Mouse (Mus musculus): ENCODE results near the gene Esr1. TPM values are rescaled to one million over a fixed set of nuclear protein-coding genes. Genes with fewer than 3 reads are reported as not detected.

Esr1 gene
- polyA plus RNA-seq, 1 experiment: 3.6 TPM

DNA sequence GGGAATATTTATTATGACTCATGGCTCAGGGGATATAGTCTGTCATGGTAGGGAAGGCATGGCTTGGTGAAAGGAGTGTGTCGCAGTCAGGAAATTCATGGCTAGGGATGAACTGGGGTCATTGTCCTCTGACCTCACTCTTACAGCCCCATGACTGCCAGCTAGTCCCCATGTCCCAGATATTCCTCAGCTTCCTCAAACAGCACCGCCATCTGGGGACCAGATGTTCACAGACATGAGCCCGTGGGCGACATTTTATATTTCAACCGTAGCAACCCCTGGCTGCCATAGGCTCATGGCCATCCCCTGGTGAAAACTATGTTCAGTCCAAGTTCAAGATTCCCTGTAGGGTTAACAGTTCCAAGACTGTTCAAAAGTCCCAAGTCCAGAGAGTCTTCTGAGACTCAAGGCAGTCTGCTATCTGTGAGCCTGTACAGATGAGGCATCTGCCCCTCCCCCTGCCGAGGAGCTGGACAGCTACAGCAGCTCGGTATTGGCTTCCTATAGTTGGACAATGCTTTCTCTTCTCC is 83.0 kb downstream of the Esr1 start:
- no peak for TF ChIP-seq POLR2A (IDR thresholded peaks at IDR 0.05; ENCODE audit: control insufficient read depth, low read depth, low read length)
- TF ChIP-seq CTCF (IDR thresholded peaks at IDR 0.05; ENCODE audit: control insufficient read depth, insufficient read depth, insufficient replicate concordance, low read depth, low read length): no peak
- H3K4me3 ChIP-seq (ENCODE audit: control insufficient read depth, low read depth, low read length): no peak overlapping the region
- H3K27ac ChIP-seq (ENCODE audit: control insufficient read depth, insufficient read depth, low read depth, low read length): no peak overlapping the region
- no peaks in the 10 kb centered on the region for H3K27me3 ChIP-seq (ENCODE audit: control insufficient read depth, insufficient read depth, low read length)
- H3K36me3 ChIP-seq (ENCODE audit: control insufficient read depth, insufficient read depth, low read length): no peaks in the 10 kb centered on the region
- no peaks in the 10 kb centered on the region for H3K4me1 ChIP-seq (ENCODE audit: control insufficient read depth, insufficient read depth, low read length)

GRCm38 (mm10) chr10:4709915-4710314 is 98.5 kb downstream of the Esr1 start:
- Histone ChIP-seq H3K4me3 (ENCODE audit: control insufficient read depth, low read depth, low read length) (peak overlapping the region; percentile 20; the same call in 1 of the 2 replicates), H3K36me3 (ENCODE audit: control insufficient read depth, insufficient read depth, low read length) (no peaks in the 10 kb centered on the region), H3K4me1 (ENCODE audit: control insufficient read depth, insufficient read depth, low read length) (peaks cover 18% of the 10 kb centered on the region), H3K27ac (ENCODE audit: control insufficient read depth, insufficient read depth, low read depth, low read length) (peak overlapping the region; percentile 12; the same call in 1 of the 2 replicates), H3K27me3 (ENCODE audit: control insufficient read depth, insufficient read depth, low read length) (peaks cover 11% of the 10 kb centered on the region; the same call in 1 of the 2 replicates)
- TF ChIP-seq POLR2A (IDR thresholded peaks at IDR 0.05; ENCODE audit: control insufficient read depth, low read depth, low read length) (no peak), CTCF (IDR thresholded peaks at IDR 0.05; ENCODE audit: control insufficient read depth, insufficient read depth, insufficient replicate concordance, low read depth, low read length) (no peak)

DNA sequence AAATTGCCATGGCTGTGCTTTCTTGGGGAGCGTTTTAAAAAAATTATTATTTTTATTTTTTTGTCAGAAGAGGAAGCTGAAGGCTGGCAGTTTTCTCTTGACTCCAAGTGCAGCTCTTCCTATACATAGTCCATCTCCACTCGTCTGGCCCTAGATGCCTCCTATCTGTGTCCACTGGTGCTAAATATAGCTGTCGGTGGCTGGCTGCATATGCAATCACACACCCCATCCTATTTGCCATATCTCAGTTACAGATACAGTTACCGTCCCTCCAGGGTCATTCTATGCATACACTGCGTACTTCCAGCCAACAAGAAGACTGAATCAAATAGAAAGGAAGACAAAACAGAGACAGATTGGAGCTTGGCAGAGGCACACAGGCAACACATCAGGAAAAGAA is 100.0 kb downstream of the Esr1 start:
- no peak for TF ChIP-seq POLR2A (IDR thresholded peaks at IDR 0.05; ENCODE audit: control insufficient read depth, low read depth, low read length)
- no peaks in the 10 kb centered on the region for H3K36me3 ChIP-seq (ENCODE audit: control insufficient read depth, insufficient read depth, low read length)
- no peak overlapping the region for H3K4me3 ChIP-seq (ENCODE audit: control insufficient read depth, low read depth, low read length)
- peaks cover 18% of the 10 kb centered on the region for H3K4me1 ChIP-seq (ENCODE audit: control insufficient read depth, insufficient read depth, low read length)
- H3K27me3 ChIP-seq (ENCODE audit: control insufficient read depth, insufficient read depth, low read length): peaks cover 11% of the 10 kb centered on the region; the same call in 1 of the 2 replicates
- no peak overlapping the region for H3K27ac ChIP-seq (ENCODE audit: control insufficient read depth, insufficient read depth, low read depth, low read length)

DNA sequence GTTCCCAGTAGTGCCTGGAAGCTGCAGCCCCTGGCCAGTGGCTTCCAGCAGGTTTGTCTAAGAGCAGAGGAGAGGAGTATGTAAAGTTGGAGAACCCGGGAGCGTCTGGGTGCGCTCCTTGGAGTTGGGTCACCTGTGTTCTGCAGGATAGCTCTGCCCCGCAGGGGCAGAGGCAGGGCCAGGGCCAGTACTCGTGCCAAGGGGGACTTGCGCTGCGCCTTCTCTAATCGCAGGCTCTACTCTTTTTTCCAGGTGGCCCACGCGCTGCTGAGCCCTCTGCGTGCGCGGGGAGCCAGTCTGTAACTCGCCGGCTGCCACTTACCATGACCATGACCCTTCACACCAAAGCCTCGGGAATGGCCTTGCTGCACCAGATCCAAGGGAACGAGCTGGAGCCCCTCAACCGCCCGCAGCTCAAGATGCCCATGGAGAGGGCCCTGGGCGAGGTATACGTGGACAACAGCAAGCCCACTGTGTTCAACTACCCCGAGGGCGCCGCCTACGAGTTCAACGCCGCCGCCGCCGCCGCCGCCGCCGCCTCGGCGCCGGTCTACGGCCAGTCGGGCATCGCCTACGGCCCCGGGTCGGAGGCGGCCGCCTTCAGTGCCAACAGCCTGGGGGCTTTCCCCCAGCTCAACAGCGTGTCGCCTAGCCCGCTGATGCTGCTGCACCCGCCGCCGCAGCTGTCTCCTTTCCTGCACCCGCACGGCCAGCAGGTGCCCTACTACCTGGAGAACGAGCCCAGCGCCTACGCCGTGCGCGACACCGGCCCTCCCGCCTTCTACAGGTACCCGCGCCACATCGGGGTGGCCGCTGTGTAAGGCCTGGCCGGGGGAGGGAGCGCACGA is 100.9 kb downstream of the Esr1 start:
- Histone ChIP-seq H3K27me3 (ENCODE audit: control insufficient read depth, insufficient read depth, low read length) (peaks cover 11% of the 10 kb centered on the region; the same call in 1 of the 2 replicates), H3K4me3 (ENCODE audit: control insufficient read depth, low read depth, low read length) (peak overlapping the region; percentile 67), H3K36me3 (ENCODE audit: control insufficient read depth, insufficient read depth, low read length) (no peaks in the 10 kb centered on the region), H3K4me1 (ENCODE audit: control insufficient read depth, insufficient read depth, low read length) (peaks cover 18% of the 10 kb centered on the region), H3K27ac (ENCODE audit: control insufficient read depth, insufficient read depth, low read depth, low read length) (peak overlapping the region; percentile 36)
- TF ChIP-seq CTCF (IDR thresholded peaks at IDR 0.05; ENCODE audit: control insufficient read depth, insufficient read depth, insufficient replicate concordance, low read depth, low read length) (no peak), POLR2A (IDR thresholded peaks at IDR 0.05; ENCODE audit: control insufficient read depth, low read depth, low read length) (no peak)

DNA sequence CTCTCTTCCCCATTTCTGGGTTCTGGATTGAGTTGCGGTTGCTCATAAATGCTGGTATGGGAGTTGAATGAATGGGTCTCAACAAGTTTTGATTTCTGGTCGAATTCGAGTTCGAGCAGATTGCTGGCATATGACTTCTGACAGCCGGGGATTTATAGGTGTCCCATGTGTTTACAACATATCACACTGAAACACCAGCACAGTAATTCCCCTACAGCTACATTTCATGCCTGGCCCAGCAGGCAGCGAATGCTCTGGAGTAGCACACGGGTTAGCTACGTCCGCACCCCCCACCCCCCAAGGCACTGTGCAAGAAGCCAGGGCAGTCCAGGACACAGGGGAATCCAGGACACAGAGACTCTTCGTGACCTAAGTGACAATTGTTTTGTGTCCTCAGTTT is 102.0 kb downstream of the Esr1 start:
- Histone ChIP-seq H3K27ac (ENCODE audit: control insufficient read depth, insufficient read depth, low read depth, low read length) (no peak overlapping the region), H3K4me3 (ENCODE audit: control insufficient read depth, low read depth, low read length) (no peak overlapping the region), H3K27me3 (ENCODE audit: control insufficient read depth, insufficient read depth, low read length) (peaks cover 11% of the 10 kb centered on the region; the same call in 1 of the 2 replicates), H3K36me3 (ENCODE audit: control insufficient read depth, insufficient read depth, low read length) (no peaks in the 10 kb centered on the region), H3K4me1 (ENCODE audit: control insufficient read depth, insufficient read depth, low read length) (peaks cover 18% of the 10 kb centered on the region)
- TF ChIP-seq POLR2A (IDR thresholded peaks at IDR 0.05; ENCODE audit: control insufficient read depth, low read depth, low read length) (no peak), CTCF (IDR thresholded peaks at IDR 0.05; ENCODE audit: control insufficient read depth, insufficient read depth, insufficient replicate concordance, low read depth, low read length) (no peak)

GRCm38 (mm10) chr10:4724851-4725250 is 113.5 kb downstream of the Esr1 start:
- Histone ChIP-seq H3K4me3 (ENCODE audit: control insufficient read depth, low read depth, low read length) (no peak overlapping the region), H3K4me1 (ENCODE audit: control insufficient read depth, insufficient read depth, low read length) (no peaks in the 10 kb centered on the region), H3K36me3 (ENCODE audit: control insufficient read depth, insufficient read depth, low read length) (no peaks in the 10 kb centered on the region), H3K27me3 (ENCODE audit: control insufficient read depth, insufficient read depth, low read length) (no peaks in the 10 kb centered on the region), H3K27ac (ENCODE audit: control insufficient read depth, insufficient read depth, low read depth, low read length) (no peak overlapping the region)
- TF ChIP-seq POLR2A (IDR thresholded peaks at IDR 0.05; ENCODE audit: control insufficient read depth, low read depth, low read length): no peak
- no peak for TF ChIP-seq CTCF (IDR thresholded peaks at IDR 0.05; ENCODE audit: control insufficient read depth, insufficient read depth, insufficient replicate concordance, low read depth, low read length)

- Histone ChIP-seq H3K27me3 (ENCODE audit: control insufficient read depth, insufficient read depth, low read length) (no peaks in the 10 kb centered on the region), H3K27ac (ENCODE audit: control insufficient read depth, insufficient read depth, low read depth, low read length) (no peak overlapping the region), H3K36me3 (ENCODE audit: control insufficient read depth, insufficient read depth, low read length) (no peaks in the 10 kb centered on the region), H3K4me3 (ENCODE audit: control insufficient read depth, low read depth, low read length) (no peak overlapping the region), H3K4me1 (ENCODE audit: control insufficient read depth, insufficient read depth, low read length) (no peaks in the 10 kb centered on the region)
- TF ChIP-seq POLR2A (IDR thresholded peaks at IDR 0.05; ENCODE audit: control insufficient read depth, low read depth, low read length) (no peak), CTCF (IDR thresholded peaks at IDR 0.05; ENCODE audit: control insufficient read depth, insufficient read depth, insufficient replicate concordance, low read depth, low read length) (no peak)
Observed at GRCm38 (mm10) chr10:4726141-4726540, 114.7 kb downstream of the Esr1 start.
